Mouse (Mus musculus) thymus, postnatal 36 days (tissue): ENCODE data around the gene Ttc26.

Source experiments
- DNase-seq, 2 experiments: peaks; one replicate each; pipeline ENCODE4 v3.0.0; 2022; ENCODE audit warnings: mixed read lengths in 2 of 2

Ttc26 gene

GRCm38 (mm10) chr6:38458075-38458474 is 76.8 kb downstream of the Ttc26 start:
- DNase-seq: no peak

- DNase-seq: no peak
Measured at GRCm38 (mm10) chr6:38469591-38469990, 88.3 kb downstream of the Ttc26 start.
